Comparison of ENCODE assay signal across 25 mouse cellular contexts in the genomic region with DNA sequence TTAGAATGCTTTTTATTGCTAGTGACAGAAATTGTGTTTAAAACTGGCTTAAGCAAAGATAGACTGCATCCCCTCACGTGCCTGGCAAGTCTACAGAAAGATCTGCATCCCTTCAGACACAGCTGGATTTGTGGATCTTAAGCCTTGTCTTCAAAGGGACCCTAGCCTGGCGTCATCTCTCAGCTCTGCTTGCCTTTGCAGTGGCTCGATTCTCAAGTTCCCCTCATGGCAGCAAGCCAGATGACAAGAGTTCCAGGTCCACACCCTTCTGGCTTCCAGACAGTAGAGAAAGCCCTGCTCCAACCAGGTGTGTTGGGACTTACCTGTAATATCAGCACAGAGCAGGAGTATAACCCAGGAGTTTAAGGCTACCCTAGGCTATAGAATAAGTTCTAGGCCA.
DNase-seq lines count a peak whose midpoint lies in the region; ATAC-seq and TF ChIP-seq lines count a peak whose summit lies in the region.
"Had no signal": no experiment of that assay in that cellular context is flagged by ENCODE, and none has a peak within 500 bp of the region (broad histone marks: within the 10 kb centered on the region; RNA-seq: fewer than 3 reads in every experiment).

No protein-coding gene starts in this region.

- no peaks in the 10 kb centered on the region for H3K27me3 ChIP-seq in lung, postnatal 0 days (replicated peaks; ENCODE audit: insufficient read depth, low read length)
- H3K27me3 ChIP-seq: forebrain, embryonic 13.5 days; hindbrain, embryonic 13.5 days; limb, embryonic 13.5 days had no signal

- no peak for ATAC-seq in lung, postnatal 0 days
- ATAC-seq: forebrain, embryonic 13.5 days; midbrain, embryonic 16.5 days had no signal

- no peak for TF ChIP-seq EP300 in lung, postnatal 0 days (IDR thresholded peaks at IDR 0.05)

- no peaks in the 10 kb centered on the region for H3K36me3 ChIP-seq in lung, postnatal 0 days (ENCODE audit: insufficient read depth, low read length)

- DNase-seq in gastrocnemius, postnatal 10 days: peak; percentile 29
- no peak for DNase-seq in gastrocnemius, postnatal 14 days
- peak; percentile 45 to 46 for DNase-seq in kidney, postnatal 25 days
- no peak for DNase-seq in kidney, adult 9 months
- peak; percentile 22 for DNase-seq in lung, postnatal 0 days (ENCODE audit: low spot score)
- no peak for DNase-seq in lung, postnatal 36 days
- no peak for DNase-seq in right cerebral cortex, postnatal 10 days (ENCODE audit: low spot score in 2 of 2)
- DNase-seq: adrenal gland, postnatal 14 days; cerebellum, adult 11 months; cerebellum, adult 9-11 months; gastrocnemius, postnatal 25 days; heart, adult 18-20 months; heart, postnatal 4 days; kidney, adult 11 months; right cerebral cortex, postnatal 4 days; thymus, adult 2 months; thymus, postnatal 36 days had no signal

- no peaks in the 10 kb centered on the region for H3K9me3 ChIP-seq in lung, postnatal 0 days (ENCODE audit: low read length)
- H3K9me3 ChIP-seq: forebrain, embryonic 13.5 days; hindbrain, embryonic 13.5 days; limb, embryonic 13.5 days had no signal

- no peak overlapping the region for H3K27ac ChIP-seq in lung, postnatal 0 days (ENCODE audit: low read length)
- H3K27ac ChIP-seq: forebrain, embryonic 13.5 days; hindbrain, embryonic 13.5 days; kidney, postnatal 0 days; limb, embryonic 13.5 days had no signal

- H3K4me3 ChIP-seq in lung, postnatal 0 days (ENCODE audit: low read depth, low read length): no peak overlapping the region
- H3K4me3 ChIP-seq: forebrain, embryonic 13.5 days; hindbrain, embryonic 13.5 days; limb, embryonic 13.5 days had no signal

- TF ChIP-seq CTCF in lung, postnatal 0 days (IDR thresholded peaks at IDR 0.05): no peak

- WGBS in lung, postnatal 0 days: 23% methylated on average over 3 of the region's 3 CpGs

- no peak overlapping the region for H3K9ac ChIP-seq in lung, postnatal 0 days (replicated peaks; ENCODE audit: low read depth)
- H3K9ac ChIP-seq: forebrain, embryonic 13.5 days; hindbrain, embryonic 13.5 days; limb, embryonic 13.5 days had no signal

- intact Hi-C loops in gastrocnemius, postnatal 14 days (cut with DNase I; ENCODE audit: low total_unique reads): no loop called here

- no peak overlapping the region for H3K4me2 ChIP-seq in lung, postnatal 0 days (replicated peaks; ENCODE audit: low read depth, low read length)
- H3K4me2 ChIP-seq: forebrain, embryonic 13.5 days; heart, embryonic 11.5 days; hindbrain, embryonic 13.5 days; limb, embryonic 13.5 days; liver, embryonic 11.5 days; midbrain, embryonic 11.5 days had no signal

- no peaks in the 10 kb centered on the region for H3K4me1 ChIP-seq in lung, postnatal 0 days (ENCODE audit: insufficient read depth, low read depth, low read length)
- H3K4me1 ChIP-seq: forebrain, embryonic 13.5 days had no signal

Comparison
In these comparisons a context has a peak if more than half of its experiments do, and no peak if none do; other contexts are left out.
1. DNase-seq: peak in gastrocnemius, postnatal 10 days (single experiment), kidney, postnatal 25 days (2 of 2) and lung, postnatal 0 days (single experiment); none in gastrocnemius, postnatal 14 days (single experiment), kidney, adult 9 months (single experiment), lung, postnatal 36 days (single experiment) and right cerebral cortex, postnatal 10 days (0 of 2).